Mouse (Mus musculus) midbrain, embryonic 13.5 days (tissue): ENCODE results near the gene Dlg1. TPM values are rescaled to one million over a fixed set of nuclear protein-coding genes. Genes with fewer than 3 reads are reported as not detected.
A peak's percentile ranks its signal among the peaks of the same experiment; 100 is the strongest.

ENCODE experiments used
- ATAC-seq: fragments of 200-750 bp; cut with Nextera tagmentation; 2 replicates; pipeline ENCODE4 v1.8.0; 2017; ENCODE audit warnings: mild to moderate bottlenecking, moderate TSS enrichment, moderate library complexity
- H3K27ac ChIP-seq: fragments of 300-500 bp; sonication (generic); 2 replicates; pipeline ENCODE4 v1.5.1; 2015; ENCODE audit warnings: inconsistent platforms, mild to moderate bottlenecking, moderate library complexity
- H3K27me3 ChIP-seq: fragments of 300-500 bp; sonication (generic); 2 replicates; pipeline ENCODE4 v1.6.1; 2015; ENCODE audit warnings: mild to moderate bottlenecking, inconsistent platforms
- H3K36me3 ChIP-seq: fragments of 300-500 bp; sonication (generic); 2 replicates; pipeline ENCODE4 v1.6.1; 2015; ENCODE audit warnings: mild to moderate bottlenecking, inconsistent platforms
- H3K4me1 ChIP-seq: fragments of 300-500 bp; sonication (generic); replicated peaks from 2 replicates; pipeline ENCODE4 v1.6.1; 2015; ENCODE audit warnings: inconsistent platforms
- H3K4me2 ChIP-seq: fragments of 300-500 bp; sonication (generic); replicated peaks from 2 replicates; pipeline ENCODE4 v1.6.1; 2015; ENCODE audit warnings: moderate library complexity, mild to moderate bottlenecking, inconsistent platforms
- H3K4me3 ChIP-seq: fragments of 300-500 bp; sonication (generic); replicated peaks from 2 replicates; pipeline ENCODE4 v1.5.1; 2015; ENCODE audit warnings: mild to moderate bottlenecking, inconsistent platforms
- H3K9ac ChIP-seq: fragments of 300-500 bp; sonication (generic); replicated peaks from 2 replicates; pipeline ENCODE4 v1.6.1; 2015; ENCODE audit warnings: mild to moderate bottlenecking, inconsistent platforms
- H3K9me3 ChIP-seq: fragments of 300-500 bp; sonication (generic); 2 replicates; pipeline ENCODE4 v1.6.1; 2016; ENCODE audit warnings: mild to moderate bottlenecking, inconsistent platforms
- WGBS: fragments of 180-500 bp; shearing (Covaris S2); methylation state at CpG from one replicate; pipeline ENCODE4 v1.1.7; 2015; 5-methylcytosine and 5-hydroxymethylcytosine counted together
- polyA plus RNA-seq: library from polyadenylated mRNA; unstranded; fragments of >200 nt; fragmentation: Nextera tagmentation; extraction: Ambion mirVana; gene quantifications from 2 replicates; pipeline ENCODE4 v1.2.1, GENCODE M21; 2015

The Dlg1 gene
- polyA plus RNA-seq, 1 experiment from 2014 or later, result 13.9 TPM

GRCm38 (mm10) chr16:31658539-31659334 is 4.5 kb upstream of the Dlg1 start:
- Histone ChIP-seq H3K4me3 (no peak overlapping the region), H3K9me3 (no peaks in the 10 kb centered on the region), H3K4me2 (no peak overlapping the region), H3K9ac (no peak overlapping the region), H3K27ac (no peak overlapping the region), H3K36me3 (no peaks in the 10 kb centered on the region), H3K4me1 (peaks cover 7% of the 10 kb centered on the region), H3K27me3 (peaks cover 25% of the 10 kb centered on the region)
- WGBS, result 72% methylated on average over 6 of the region's 6 CpGs
- no peak for ATAC-seq

- Histone ChIP-seq H3K4me1 (peaks cover 5% of the 10 kb centered on the region), H3K4me3 (no peak overlapping the region), H3K27me3 (peaks cover 25% of the 10 kb centered on the region), H3K4me2 (no peak overlapping the region), H3K9ac (no peak overlapping the region), H3K27ac (no peak overlapping the region), H3K9me3 (no peaks in the 10 kb centered on the region), H3K36me3 (no peaks in the 10 kb centered on the region)
- ATAC-seq, result no peak
- 77% methylated on average over 5 of the region's 5 CpGs for WGBS
Measured at GRCm38 (mm10) chr16:31659453-31659852, 3.8 kb upstream of the Dlg1 start.

GRCm38 (mm10) chr16:31662556-31663378 is 476 bp upstream of the Dlg1 start:
- peak overlapping the region; percentile 83 for H3K9ac ChIP-seq
- no peaks in the 10 kb centered on the region for H3K36me3 ChIP-seq
- H3K27me3 ChIP-seq, result peaks cover 25% of the 10 kb centered on the region
- peak overlapping the region; percentile 93 for H3K4me3 ChIP-seq
- WGBS, result 13% methylated on average over 22 of the region's 22 CpGs
- no peaks in the 10 kb centered on the region for H3K9me3 ChIP-seq
- ATAC-seq, result no peak; the same call in 1 of the 2 replicates
- no peak overlapping the region for H3K27ac ChIP-seq
- peak overlapping the region; percentile 82 for H3K4me2 ChIP-seq
- peaks cover 21% of the 10 kb centered on the region for H3K4me1 ChIP-seq

GRCm38 (mm10) chr16:31664287-31664597 is 999 bp downstream of the Dlg1 start:
- Histone ChIP-seq H3K4me3 (peak overlapping the region; percentile 93), H3K9ac (peak overlapping the region; percentile 83), H3K9me3 (no peaks in the 10 kb centered on the region), H3K27ac (peak overlapping the region; percentile 88), H3K4me2 (peak overlapping the region; percentile 82), H3K36me3 (no peaks in the 10 kb centered on the region), H3K27me3 (peaks cover 19% of the 10 kb centered on the region), H3K4me1 (peaks cover 21% of the 10 kb centered on the region)
- ATAC-seq, result no peak; the same call in none of the 2 replicates
- under 1% methylated on average over 36 of the region's 36 CpGs for WGBS

GRCm38 (mm10) chr16:31672202-31672601 is 9.0 kb downstream of the Dlg1 start:
- no peak overlapping the region for H3K9ac ChIP-seq
- no peak for ATAC-seq
- no peak overlapping the region for H3K27ac ChIP-seq
- no peak overlapping the region for H3K4me2 ChIP-seq
- H3K36me3 ChIP-seq, result peaks cover 5% of the 10 kb centered on the region; the same call in 1 of the 2 replicates
- 86% methylated on average over 1 of the region's 1 CpGs for WGBS
- H3K4me1 ChIP-seq, result no peaks in the 10 kb centered on the region
- H3K4me3 ChIP-seq, result no peak overlapping the region
- H3K27me3 ChIP-seq, result no peaks in the 10 kb centered on the region
- H3K9me3 ChIP-seq, result no peaks in the 10 kb centered on the region

GRCm38 (mm10) chr16:31677463-31677862 is 14.2 kb downstream of the Dlg1 start:
- no peak for ATAC-seq
- H3K36me3 ChIP-seq, result 0 out of 2 replicates have a peak, but pooled peaks cover 2% of the 10 kb centered on the region
- no peaks in the 10 kb centered on the region for H3K4me1 ChIP-seq
- H3K27ac ChIP-seq, result no peak overlapping the region
- WGBS, result 90% methylated on average over 4 of the region's 4 CpGs
- H3K4me2 ChIP-seq, result no peak overlapping the region
- no peak overlapping the region for H3K4me3 ChIP-seq
- no peaks in the 10 kb centered on the region for H3K27me3 ChIP-seq
- no peaks in the 10 kb centered on the region for H3K9me3 ChIP-seq
- H3K9ac ChIP-seq, result no peak overlapping the region

- 97% methylated on average over 6 of the region's 6 CpGs for WGBS
- Histone ChIP-seq H3K27me3 (no peaks in the 10 kb centered on the region), H3K4me3 (no peak overlapping the region), H3K9me3 (no peaks in the 10 kb centered on the region), H3K36me3 (no peaks in the 10 kb centered on the region), H3K9ac (no peak overlapping the region), H3K27ac (no peak overlapping the region), H3K4me1 (no peaks in the 10 kb centered on the region), H3K4me2 (no peak overlapping the region)
- ATAC-seq, result no peak
Measured at GRCm38 (mm10) chr16:31682291-31682690, 19.0 kb downstream of the Dlg1 start.

- no peaks in the 10 kb centered on the region for H3K9me3 ChIP-seq
- no peaks in the 10 kb centered on the region for H3K36me3 ChIP-seq
- H3K27ac ChIP-seq, result no peak overlapping the region
- H3K4me3 ChIP-seq, result no peak overlapping the region
- no peak overlapping the region for H3K9ac ChIP-seq
- H3K4me1 ChIP-seq, result no peaks in the 10 kb centered on the region
- H3K4me2 ChIP-seq, result no peak overlapping the region
- 94% methylated on average over 9 of the region's 9 CpGs for WGBS
- H3K27me3 ChIP-seq, result no peaks in the 10 kb centered on the region
- no peak for ATAC-seq
Measured at GRCm38 (mm10) chr16:31683670-31684430, 20.6 kb downstream of the Dlg1 start.

GRCm38 (mm10) chr16:31684771-31685170 is 21.5 kb downstream of the Dlg1 start:
- Histone ChIP-seq H3K4me2 (no peak overlapping the region), H3K4me1 (no peaks in the 10 kb centered on the region), H3K9me3 (no peaks in the 10 kb centered on the region), H3K27me3 (no peaks in the 10 kb centered on the region), H3K9ac (no peak overlapping the region), H3K27ac (no peak overlapping the region), H3K4me3 (no peak overlapping the region), H3K36me3 (no peaks in the 10 kb centered on the region)
- ATAC-seq, result no peak
- WGBS, result 93% methylated on average over 4 of the region's 4 CpGs

GRCm38 (mm10) chr16:31687766-31688165 is 24.5 kb downstream of the Dlg1 start:
- no peak for ATAC-seq

GRCm38 (mm10) chr16:31695286-31696020 is 32.2 kb downstream of the Dlg1 start:
- no peaks in the 10 kb centered on the region for H3K36me3 ChIP-seq
- 61% methylated on average over 11 of the region's 11 CpGs for WGBS
- peaks cover 12% of the 10 kb centered on the region for H3K4me1 ChIP-seq
- no peak overlapping the region for H3K9ac ChIP-seq
- H3K27me3 ChIP-seq, result no peaks in the 10 kb centered on the region
- H3K27ac ChIP-seq, result no peak overlapping the region
- no peak for ATAC-seq
- H3K4me2 ChIP-seq, result no peak overlapping the region
- no peak overlapping the region for H3K4me3 ChIP-seq
- no peaks in the 10 kb centered on the region for H3K9me3 ChIP-seq

More at GRCm38 (mm10) chr16:31687766-31688165, 24.5 kb downstream of the Dlg1 start:
- Histone ChIP-seq H3K36me3 (no peaks in the 10 kb centered on the region), H3K4me3 (no peak overlapping the region), H3K4me1 (no peaks in the 10 kb centered on the region), H3K4me2 (no peak overlapping the region), H3K9ac (no peak overlapping the region), H3K27ac (no peak overlapping the region), H3K9me3 (no peaks in the 10 kb centered on the region), H3K27me3 (no peaks in the 10 kb centered on the region)
